Mouse (Mus musculus): ENCODE data around the gene Ccl11.

Gene Ccl11

GRCm38 (mm10) chr11:82057646-82058045 lies at the start of gene Ccl11:
Gene Ccl11, plus strand, starts transcription at chr11:82057823.
- no peak for DNase-seq

GRCm38 (mm10) chr11:82010115-82010514 lies 47.5 kb upstream of the Ccl11 start:
- no peak for DNase-seq

DNA sequence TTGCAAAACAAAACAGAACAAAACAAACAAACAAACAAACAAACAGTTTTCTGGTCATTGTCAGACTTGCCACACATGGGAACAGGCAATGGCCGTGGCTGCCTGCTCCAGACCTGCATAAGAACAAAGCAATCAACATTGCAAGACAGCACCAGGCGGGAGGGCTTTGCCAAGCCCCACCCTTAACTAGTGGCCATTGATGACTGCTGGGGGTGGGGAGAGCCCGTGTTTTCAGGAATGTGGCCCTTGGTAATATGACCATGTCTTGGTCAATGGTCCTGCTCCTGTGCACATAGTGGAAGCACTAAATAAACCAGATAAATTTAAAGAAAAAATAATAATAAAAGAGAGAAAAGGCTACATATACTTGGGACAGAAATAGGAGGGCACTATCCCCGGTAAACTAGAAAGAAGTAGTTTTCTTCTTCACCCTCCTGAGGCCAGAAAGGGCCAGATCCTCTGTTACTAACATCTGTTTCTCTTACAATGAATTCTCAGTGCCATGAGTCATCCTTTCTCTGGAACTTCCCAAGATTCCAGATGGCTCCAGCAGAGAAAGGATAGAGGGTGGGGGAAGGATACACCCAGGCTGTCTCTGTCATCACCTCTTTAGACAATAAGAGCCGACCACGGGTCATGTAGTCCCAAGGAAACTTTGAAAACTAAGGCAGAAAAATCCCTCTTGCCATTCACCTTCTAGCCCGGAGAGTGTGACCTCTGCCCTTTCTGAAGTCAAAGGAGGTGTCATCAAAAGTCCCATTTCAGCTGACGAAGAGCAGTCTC lies 46.0 kb upstream of the Ccl11 start:
- no peak for DNase-seq

DNA sequence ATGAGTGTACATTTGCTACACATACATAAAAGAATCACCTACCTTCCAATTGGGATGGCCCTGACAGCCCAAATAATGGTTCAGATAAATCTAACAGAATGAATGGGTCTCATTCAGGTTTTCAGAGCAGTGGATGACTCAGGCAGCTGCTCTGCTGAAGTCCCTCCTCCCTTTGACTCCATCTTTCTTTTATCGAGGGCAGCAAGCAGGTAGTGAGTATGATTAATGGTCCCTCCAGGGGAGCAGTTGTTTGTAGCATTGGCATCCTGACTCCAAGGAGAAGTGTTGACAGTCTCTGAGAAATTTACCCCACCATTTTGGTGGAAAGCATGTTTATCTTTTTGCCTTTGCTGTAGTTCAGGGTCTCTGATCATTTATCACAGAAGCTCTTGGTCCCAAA lies 43.9 kb upstream of the Ccl11 start:
- no peak for DNase-seq

DNA sequence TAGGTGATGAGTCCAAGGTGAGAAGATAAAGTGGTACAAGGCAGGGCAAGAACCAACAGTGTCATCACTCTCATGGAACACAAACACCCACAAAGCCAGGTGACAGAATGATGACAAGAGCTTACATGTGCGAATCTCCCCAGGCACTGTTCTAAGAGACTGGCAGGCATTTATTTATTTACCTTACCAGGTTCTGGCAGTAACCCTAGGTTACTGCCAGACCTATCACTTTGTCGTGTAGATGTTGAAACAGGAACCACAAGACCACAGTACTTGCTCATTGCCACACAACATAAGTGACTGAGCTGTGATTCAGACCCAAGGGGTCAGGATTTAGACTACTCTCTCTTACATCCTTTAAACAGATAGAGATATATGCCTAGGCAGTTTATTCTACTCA lies 42.6 kb upstream of the Ccl11 start:
- no peak for DNase-seq

- no peak for DNase-seq
Measured at GRCm38 (mm10) chr11:82016181-82016780, 41.3 kb upstream of the Ccl11 start.

- no peak for DNase-seq
Measured at GRCm38 (mm10) chr11:82019389-82019788, 38.2 kb upstream of the Ccl11 start.

DNA sequence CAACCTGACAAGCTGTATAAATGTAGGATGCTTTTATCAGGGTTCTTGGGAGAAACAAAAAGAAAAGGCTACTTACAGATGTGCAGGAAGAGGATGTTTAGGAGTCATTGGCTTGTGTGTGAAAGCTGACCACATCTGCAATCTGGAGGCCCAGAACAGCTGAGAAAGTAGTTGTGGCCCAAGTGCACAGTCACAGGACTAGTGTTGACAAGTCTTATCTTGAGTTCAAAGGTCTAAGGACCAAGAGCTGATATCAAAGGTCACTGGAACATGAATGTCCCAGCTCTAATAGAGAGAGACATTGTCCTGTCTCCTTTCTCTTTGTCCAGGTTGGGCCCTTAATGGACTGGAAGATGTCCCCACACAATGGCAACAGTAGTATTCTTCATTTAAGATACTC lies 37.8 kb upstream of the Ccl11 start:
- no peak for DNase-seq

DNA sequence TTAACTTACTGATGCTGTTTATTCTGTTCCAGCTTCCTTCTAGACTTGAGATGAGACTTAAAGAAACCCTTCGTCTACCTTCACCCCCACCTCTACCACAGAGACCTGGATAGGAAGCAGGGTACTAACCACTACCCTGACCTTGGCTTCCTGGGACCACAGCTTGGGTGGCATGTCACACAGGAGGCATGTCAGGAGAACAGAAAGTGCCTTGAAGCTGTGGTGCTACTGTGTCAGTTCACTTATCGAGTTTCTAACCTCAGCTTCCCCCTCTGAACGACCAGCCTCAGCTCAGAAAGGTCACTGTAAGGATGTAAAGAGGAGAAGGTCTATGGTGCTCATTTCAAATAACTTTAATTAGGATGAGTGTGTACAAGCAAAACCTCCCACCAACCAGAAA lies 36.2 kb upstream of the Ccl11 start:
- DNase-seq, result no peak

DNA sequence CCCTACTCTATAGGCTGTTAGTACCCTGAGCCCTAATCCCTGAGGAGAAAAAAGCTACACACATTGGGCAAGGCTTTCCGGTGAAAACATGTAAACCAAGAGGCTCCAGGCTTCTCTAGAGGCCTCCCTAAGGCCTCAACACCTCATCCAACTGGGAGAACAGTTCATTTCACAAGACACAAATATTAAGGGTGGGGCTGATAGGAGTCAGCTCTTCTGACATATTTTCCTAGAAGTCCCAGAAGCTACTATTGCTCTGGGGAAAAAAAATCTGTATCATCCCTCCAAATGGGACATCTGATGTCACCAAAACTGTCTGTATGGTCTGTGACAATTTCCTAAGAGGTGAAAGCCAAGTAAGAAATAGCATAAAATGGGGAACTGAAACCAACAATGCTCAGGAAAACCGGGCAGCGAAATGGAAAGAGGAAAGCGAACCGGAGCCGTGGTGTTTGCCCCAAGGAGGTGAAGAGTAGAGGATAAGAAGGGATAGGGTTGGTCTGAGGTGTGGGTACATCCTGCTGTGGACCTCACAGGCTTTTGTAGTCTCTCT lies 35.0 kb upstream of the Ccl11 start:
- DNase-seq, result no peak

- DNase-seq, result no peak
Measured at GRCm38 (mm10) chr11:82023769-82024168, 33.9 kb upstream of the Ccl11 start.

GRCm38 (mm10) chr11:82030171-82030570 lies 27.5 kb upstream of the Ccl11 start:
- DNase-seq, result no peak

- no peak for DNase-seq
Measured at GRCm38 (mm10) chr11:82032136-82032535, 25.5 kb upstream of the Ccl11 start.

- DNase-seq, result no peak
Measured at GRCm38 (mm10) chr11:82032678-82033344, 24.8 kb upstream of the Ccl11 start.

DNA sequence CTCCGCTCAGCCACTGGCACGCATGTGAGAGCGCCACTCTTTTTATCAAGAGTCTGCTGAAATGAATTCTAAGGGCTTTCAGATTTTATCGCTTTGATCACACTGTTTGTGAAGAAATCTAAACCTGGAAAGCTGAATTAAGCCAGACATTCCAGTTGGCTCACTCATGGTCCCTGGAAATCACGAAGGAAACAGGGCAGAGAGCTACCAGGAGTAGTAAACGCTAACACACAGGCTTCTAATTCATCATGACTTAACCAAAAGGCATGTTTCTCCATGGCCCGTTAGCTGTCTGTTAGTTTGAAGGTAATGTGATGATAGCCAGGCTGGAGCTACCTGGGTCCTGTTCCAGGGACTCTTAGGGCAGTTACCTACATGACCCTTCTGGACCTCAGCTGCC lies 23.2 kb upstream of the Ccl11 start:
- no peak for DNase-seq

DNA sequence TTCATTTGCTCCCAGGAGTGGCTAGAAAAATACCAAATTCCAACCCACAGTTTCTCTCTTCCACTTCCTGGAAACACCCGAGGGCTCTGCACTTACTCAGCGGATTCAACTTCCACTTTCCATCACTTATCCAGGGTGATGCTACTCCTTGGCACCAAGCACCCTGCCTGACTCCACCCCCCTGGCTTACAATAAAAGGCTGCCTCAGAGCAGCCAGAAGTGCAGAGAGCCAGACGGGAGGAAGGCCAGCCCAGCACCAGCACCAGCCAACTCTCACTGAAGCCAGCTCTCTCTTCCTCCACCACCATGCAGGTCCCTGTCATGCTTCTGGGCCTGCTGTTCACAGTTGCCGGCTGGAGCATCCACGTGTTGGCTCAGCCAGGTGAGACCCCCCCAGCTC lies 22.3 kb upstream of the Ccl11 start, which contains the start of gene Ccl2:
Ccl2 (plus strand) TSS at position 216 of the 400 bp plus-strand sequence.
- DNase-seq, result peak in 1 of 2 experiments; percentile 3

GRCm38 (mm10) chr11:82035857-82036256 lies 21.8 kb upstream of the Ccl11 start:
- no peak for DNase-seq

- DNase-seq, result no peak
Measured at GRCm38 (mm10) chr11:82038535-82038934, 19.1 kb upstream of the Ccl11 start, which contains the start of gene Gm17268. Gene Gm17268, minus strand, starts transcription at chr11:82038562.

- DNase-seq, result no peak
Measured at GRCm38 (mm10) chr11:82039132-82039660, 18.4 kb upstream of the Ccl11 start.

GRCm38 (mm10) chr11:82041671-82042080 lies 15.9 kb upstream of the Ccl11 start:
- DNase-seq, result no peak

- no peak for DNase-seq
Measured at GRCm38 (mm10) chr11:82045471-82045870, 12.2 kb upstream of the Ccl11 start, which contains the start of gene Ccl7. Gene Ccl7, plus strand, starts transcription at chr11:82045712.

DNA sequence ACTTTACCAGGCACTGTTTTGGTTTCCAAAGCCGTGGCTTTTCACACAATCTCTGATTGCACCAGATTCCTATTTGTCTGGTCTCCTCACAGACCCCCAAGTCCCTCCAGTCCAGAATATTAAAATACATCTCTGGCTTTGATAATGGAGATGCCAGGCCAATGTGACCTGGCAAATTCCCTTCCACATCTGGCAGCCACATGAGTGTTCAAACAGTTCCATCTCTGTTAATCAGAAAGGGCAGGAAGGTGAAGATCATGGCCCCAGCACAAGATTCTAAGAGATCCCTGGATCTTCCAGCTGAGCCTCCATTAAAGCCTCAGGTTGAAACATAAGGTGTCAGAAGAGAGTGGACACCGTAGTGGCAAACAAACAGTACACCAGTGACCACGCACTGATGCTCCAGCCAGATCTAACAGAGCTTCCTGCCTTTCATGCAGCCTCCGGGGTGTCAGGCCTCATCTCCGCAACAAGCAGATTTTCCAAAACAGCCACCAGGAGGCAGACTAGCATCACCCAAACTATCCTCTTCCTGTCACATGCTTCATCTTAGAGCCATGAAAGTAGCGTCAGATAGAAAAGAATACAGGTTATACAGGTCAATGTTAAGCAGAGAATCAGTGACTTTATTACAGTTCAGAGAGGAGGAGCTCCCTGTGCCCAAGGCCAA lies 9.7 kb upstream of the Ccl11 start:
- peak; percentile 23 to 37 for DNase-seq

DNA sequence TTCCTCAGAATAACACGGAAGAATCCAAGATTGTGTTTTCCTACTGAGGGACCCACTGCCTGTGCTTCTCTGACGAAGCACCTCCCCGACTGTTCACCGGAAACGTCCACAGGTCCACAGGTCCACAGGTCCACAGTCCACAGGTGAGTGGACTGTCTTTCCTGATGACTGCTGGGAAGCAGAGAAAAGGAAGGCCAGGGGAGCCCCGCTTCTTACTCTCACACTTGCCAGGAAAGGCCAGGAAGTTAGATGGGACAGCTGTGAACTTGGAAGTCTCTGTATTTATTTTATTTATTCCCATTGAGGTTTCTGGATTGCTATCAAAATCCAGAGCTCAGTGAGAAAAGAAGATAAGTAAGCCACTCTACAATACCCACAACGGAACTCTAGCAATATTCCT lies 3.8 kb upstream of the Ccl11 start:
- no peak for DNase-seq

Data from thymus, postnatal 36 days (tissue).